Mouse (Mus musculus) ES-Bruce4 (cell line): ENCODE results near the gene Ino80.

ENCODE experiments used
- CTCF ChIP-seq: IDR thresholded peaks from one replicate; pipeline ENCODE4 v1.8.1; 2011; ENCODE audit warnings: low read depth, low read length
- EP300 ChIP-seq: IDR thresholded peaks from 2 replicates; pipeline ENCODE4 v1.6.1; 2011; ENCODE audit warnings: low read depth, low read length; ENCODE audit not compliant: insufficient read depth
- POLR2A ChIP-seq: IDR thresholded peaks from one replicate; pipeline ENCODE4 v1.8.1; 2011; ENCODE audit warnings: low read length; ENCODE audit not compliant: insufficient read depth

DNA sequence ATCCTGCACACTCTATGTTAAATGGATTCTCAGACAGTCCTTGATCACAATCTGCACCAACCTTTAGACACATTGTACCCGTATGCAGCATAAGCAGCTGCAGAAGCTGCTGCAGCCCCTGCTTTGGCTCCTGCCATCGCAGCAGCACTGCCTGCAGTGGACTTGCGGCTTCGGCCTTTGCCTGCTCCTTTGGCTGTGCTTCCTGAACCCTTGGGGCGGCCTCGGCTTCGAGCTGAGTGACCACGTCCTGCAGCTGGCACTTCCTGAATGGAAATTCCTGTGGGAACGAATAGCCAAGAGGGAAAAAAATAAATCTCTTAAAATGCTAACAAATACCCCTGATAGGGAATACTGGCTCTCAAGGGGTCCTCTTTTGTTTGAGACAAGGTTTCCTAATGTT, 100.2 kb downstream of the Ino80 start:
- no peak for TF ChIP-seq CTCF
- no peak for TF ChIP-seq POLR2A
- no peak for TF ChIP-seq EP300
